Mouse (Mus musculus) embryonic facial prominence, embryonic 15.5 days (tissue): ENCODE measurements around the gene March2. TPM values are rescaled to one million over a fixed set of nuclear protein-coding genes. Genes with fewer than 3 reads are reported as not detected.
A peak's percentile ranks its signal among the peaks of the same experiment; 100 is the strongest.

Source experiments
- ATAC-seq: fragments of 200-750 bp; cut with Nextera tagmentation; 2 replicates; pipeline ENCODE4 v1.8.0; 2017; ENCODE audit warnings: low read depth, moderate TSS enrichment; ENCODE audit not compliant: insufficient number of reproducible peaks, low FRiP score, low TSS enrichment
- H3K27ac ChIP-seq: fragments of 300-500 bp; sonication (generic); replicated peaks from 2 replicates; pipeline ENCODE4 v1.5.1; 2015; ENCODE audit warnings: mild to moderate bottlenecking, inconsistent platforms
- H3K27me3 ChIP-seq: fragments of 300-500 bp; sonication (generic); 2 replicates; pipeline ENCODE4 v1.6.1; 2015; ENCODE audit warnings: inconsistent platforms
- H3K36me3 ChIP-seq: fragments of 300-500 bp; sonication (generic); 2 replicates; pipeline ENCODE4 v1.6.1; 2015; ENCODE audit warnings: mild to moderate bottlenecking, inconsistent platforms
- H3K4me1 ChIP-seq: fragments of 300-500 bp; sonication (generic); 2 replicates; pipeline ENCODE4 v1.6.1; 2015; ENCODE audit warnings: inconsistent platforms
- H3K4me2 ChIP-seq: fragments of 300-500 bp; sonication (generic); replicated peaks from 2 replicates; pipeline ENCODE4 v1.6.1; 2015; ENCODE audit warnings: mild to moderate bottlenecking, inconsistent platforms
- H3K4me3 ChIP-seq: fragments of 300-500 bp; sonication (generic); replicated peaks from 2 replicates; pipeline ENCODE4 v1.5.1; 2015; ENCODE audit warnings: mild to moderate bottlenecking, inconsistent platforms
- H3K9ac ChIP-seq: fragments of 300-500 bp; sonication (generic); 2 replicates; pipeline ENCODE4 v1.6.1; 2015; ENCODE audit warnings: inconsistent platforms
- H3K9me3 ChIP-seq: fragments of 300-500 bp; sonication (generic); replicated peaks from 2 replicates; pipeline ENCODE4 v1.6.1; 2016; ENCODE audit warnings: inconsistent platforms
- WGBS: fragments of 180-500 bp; shearing (Covaris S2); methylation state at CpG from one replicate; pipeline ENCODE4 v1.1.7; 2015; 5-methylcytosine and 5-hydroxymethylcytosine counted together
- polyA plus RNA-seq: library from polyadenylated mRNA; unstranded; fragments of >200 nt; fragmentation: Nextera tagmentation; extraction: Ambion mirVana; gene quantifications from 2 replicates; pipeline ENCODE4 v1.2.1, GENCODE M21; 2015

The March2 gene
- polyA plus RNA-seq, 1 experiment from 2014 or later = 58.6 TPM

- 93% methylated on average over 2 of the region's 2 CpGs for WGBS
- Histone ChIP-seq H3K4me2 (no peak overlapping the region), H3K4me1 (peaks cover 12% of the 10 kb centered on the region), H3K9me3 (no peaks in the 10 kb centered on the region), H3K27me3 (no peaks in the 10 kb centered on the region), H3K9ac (no peak overlapping the region), H3K27ac (no peak overlapping the region), H3K4me3 (no peak overlapping the region), H3K36me3 (peaks cover 15% of the 10 kb centered on the region)
- no peak for ATAC-seq
These were observed 42.4 kb downstream of the March2 start for GRCm38 (mm10) chr17:33676086-33676485.

GRCm38 (mm10) chr17:33675452-33675851 is 43.0 kb downstream of the March2 start:
- Histone ChIP-seq H3K4me3 (no peak overlapping the region), H3K27ac (no peak overlapping the region), H3K36me3 (peaks cover 15% of the 10 kb centered on the region), H3K9ac (no peak overlapping the region), H3K4me2 (no peak overlapping the region), H3K9me3 (no peaks in the 10 kb centered on the region), H3K4me1 (peaks cover 12% of the 10 kb centered on the region), H3K27me3 (no peaks in the 10 kb centered on the region)
- no peak for ATAC-seq

- Histone ChIP-seq H3K9ac (no peak overlapping the region), H3K9me3 (no peaks in the 10 kb centered on the region), H3K4me2 (no peak overlapping the region), H3K4me1 (peaks cover 9% of the 10 kb centered on the region), H3K4me3 (no peak overlapping the region), H3K36me3 (peaks cover 15% of the 10 kb centered on the region), H3K27ac (no peak overlapping the region), H3K27me3 (no peaks in the 10 kb centered on the region)
- 79% methylated on average over 1 of the region's 1 CpGs for WGBS
- ATAC-seq = no peak
These were observed 44.6 kb downstream of the March2 start for GRCm38 (mm10) chr17:33673837-33674236.

- Histone ChIP-seq H3K4me1 (0 out of 2 replicates have a peak, but pooled peaks cover 3% of the 10 kb centered on the region), H3K36me3 (peaks cover 28% of the 10 kb centered on the region), H3K9me3 (no peaks in the 10 kb centered on the region), H3K9ac (no peak overlapping the region), H3K4me3 (no peak overlapping the region), H3K27ac (no peak overlapping the region), H3K27me3 (no peaks in the 10 kb centered on the region), H3K4me2 (no peak overlapping the region)
- ATAC-seq = no peak
- 81% methylated on average over 3 of the region's 3 CpGs for WGBS
These were observed 48.8 kb downstream of the March2 start for GRCm38 (mm10) chr17:33669681-33670080.

GRCm38 (mm10) chr17:33666813-33667212 is 51.7 kb downstream of the March2 start:
- ATAC-seq = no peak
- no peaks in the 10 kb centered on the region for H3K27me3 ChIP-seq
- H3K9ac ChIP-seq = no peak overlapping the region
- H3K4me1 ChIP-seq = 0 out of 2 replicates have a peak, but pooled peaks cover 3% of the 10 kb centered on the region
- H3K27ac ChIP-seq = no peak overlapping the region
- H3K36me3 ChIP-seq = peaks cover 46% of the 10 kb centered on the region
- H3K9me3 ChIP-seq = no peaks in the 10 kb centered on the region
- H3K4me3 ChIP-seq = no peak overlapping the region
- no peak overlapping the region for H3K4me2 ChIP-seq
- WGBS = 83% methylated on average over 3 of the region's 3 CpGs

GRCm38 (mm10) chr17:33649781-33650475 is 68.5 kb downstream of the March2 start:
- Histone ChIP-seq H3K4me2 (no peak overlapping the region), H3K36me3 (peaks cover 88% of the 10 kb centered on the region), H3K27ac (no peak overlapping the region), H3K4me1 (no peaks in the 10 kb centered on the region), H3K9me3 (no peaks in the 10 kb centered on the region), H3K9ac (no peak overlapping the region), H3K27me3 (no peaks in the 10 kb centered on the region), H3K4me3 (no peak overlapping the region)
- WGBS = 98% methylated on average over 34 of the region's 34 CpGs
- ATAC-seq = peak; percentile 54; the same call in 1 of the 2 replicates

GRCm38 (mm10) chr17:33645073-33645472 is 73.4 kb downstream of the March2 start:
- H3K27me3 ChIP-seq = no peaks in the 10 kb centered on the region
- H3K4me2 ChIP-seq = no peak overlapping the region
- H3K9ac ChIP-seq = no peak overlapping the region
- no peak for ATAC-seq
- no peaks in the 10 kb centered on the region for H3K9me3 ChIP-seq
- H3K4me3 ChIP-seq = no peak overlapping the region
- no peak overlapping the region for H3K27ac ChIP-seq
- no peaks in the 10 kb centered on the region for H3K4me1 ChIP-seq
- H3K36me3 ChIP-seq = peaks cover 71% of the 10 kb centered on the region
- 95% methylated on average over 8 of the region's 8 CpGs for WGBS

- Histone ChIP-seq H3K27ac (no peak overlapping the region), H3K9ac (no peak overlapping the region)
- WGBS = 93% methylated on average over 4 of the region's 4 CpGs
These were observed 74.4 kb downstream of the March2 start for GRCm38 (mm10) chr17:33644068-33644467.

GRCm38 (mm10) chr17:33639743-33640142 is 78.7 kb downstream of the March2 start:
- H3K4me3 ChIP-seq = no peak overlapping the region
- no peak for ATAC-seq
- no peaks in the 10 kb centered on the region for H3K4me1 ChIP-seq
- H3K36me3 ChIP-seq = peaks cover 26% of the 10 kb centered on the region
- H3K4me2 ChIP-seq = no peak overlapping the region
- no peak overlapping the region for H3K27ac ChIP-seq
- H3K27me3 ChIP-seq = no peaks in the 10 kb centered on the region
- 64% methylated on average over 6 of the region's 6 CpGs for WGBS
- no peak overlapping the region for H3K9ac ChIP-seq
- no peaks in the 10 kb centered on the region for H3K9me3 ChIP-seq

More at GRCm38 (mm10) chr17:33644068-33644467, 74.4 kb downstream of the March2 start:
- H3K4me3 ChIP-seq = no peak overlapping the region
- no peak for ATAC-seq
- no peak overlapping the region for H3K4me2 ChIP-seq
- H3K36me3 ChIP-seq = peaks cover 61% of the 10 kb centered on the region
- no peaks in the 10 kb centered on the region for H3K27me3 ChIP-seq
- H3K9me3 ChIP-seq = no peaks in the 10 kb centered on the region
- no peaks in the 10 kb centered on the region for H3K4me1 ChIP-seq

GRCm38 (mm10) chr17:33637516-33638276 is 80.8 kb downstream of the March2 start, which contains the start of gene Pram1:
Gene Pram1 (plus strand): TSS chr17:33638056.
- Histone ChIP-seq H3K4me1 (no peaks in the 10 kb centered on the region), H3K4me3 (no peak within 1 kb of the TSS), H3K36me3 (peaks cover 10% of the 10 kb centered on the region; the same call in 1 of the 2 replicates), H3K27ac (no peak within 1 kb of the TSS), H3K9me3 (no peaks in the 10 kb centered on the region), H3K4me2 (no peak within 1 kb of the TSS), H3K27me3 (no peaks in the 10 kb centered on the region), H3K9ac (no peak within 1 kb of the TSS)
- 88% methylated on average over 4 of the region's 4 CpGs for WGBS
- ATAC-seq = no peak

GRCm38 (mm10) chr17:33637038-33637437 is 81.4 kb downstream of the March2 start:
- Histone ChIP-seq H3K36me3 (peaks cover 11% of the 10 kb centered on the region; the same call in 1 of the 2 replicates), H3K27ac (no peak overlapping the region), H3K4me2 (no peak overlapping the region), H3K9me3 (no peaks in the 10 kb centered on the region), H3K4me1 (no peaks in the 10 kb centered on the region), H3K9ac (no peak overlapping the region), H3K27me3 (no peaks in the 10 kb centered on the region), H3K4me3 (no peak overlapping the region)
- 74% methylated on average over 2 of the region's 2 CpGs for whole genome bisulfite sequencing
- no peak for ATAC-seq
